ENCODE assay signal across 21 mouse cellular contexts in genomic region chr11:69884663-69885062, GRCm38 (mm10). TPM values are rescaled to one million over a fixed set of nuclear protein-coding genes. Genes with fewer than 3 reads are reported as not detected.
DNase-seq lines count a peak whose midpoint lies in the region; ATAC-seq and TF ChIP-seq lines count a peak whose summit lies in the region.
"Had no signal": no experiment of that assay in that cellular context is flagged by ENCODE, and none has a peak within 500 bp of the region (broad histone marks: within the 10 kb centered on the region; RNA-seq: fewer than 3 reads in every experiment).

No protein-coding gene starts in this region.

- WGBS in heart, embryonic 10.5 days = 81% methylated on average over 8 of the region's 8 CpGs
- WGBS in lung, embryonic 15.5 days = 70% methylated on average over 8 of the region's 8 CpGs

- peaks cover 61% of the 10 kb centered on the region for H3K4me1 ChIP-seq in heart, embryonic 10.5 days
- H3K4me1 ChIP-seq in lung, embryonic 15.5 days = peaks cover 28% of the 10 kb centered on the region

- H3K9me3 ChIP-seq in heart, embryonic 10.5 days = no peaks in the 10 kb centered on the region
- no peaks in the 10 kb centered on the region for H3K9me3 ChIP-seq in lung, embryonic 15.5 days
- H3K9me3 ChIP-seq: forebrain, embryonic 15.5 days; hindbrain, embryonic 13.5 days; limb, embryonic 12.5 days had no signal

- no peak for TF ChIP-seq POLR2A in myocyte (IDR thresholded peaks at IDR 0.05; ENCODE audit: insufficient read length, low read depth)

- no peak overlapping the region for H3ac ChIP-seq in myocyte (ENCODE audit: control insufficient read depth, insufficient read length)

- no peak for DNase-seq in heart, embryonic 10.5 days (ENCODE audit: low spot score)
- DNase-seq in heart, postnatal 36 days = no peak
- peak; percentile 26 for DNase-seq in kidney, adult 18-20 months
- no peak for DNase-seq in kidney, postnatal 10 days
- no peak for DNase-seq in lung, adult 18-20 months
- DNase-seq in layer of hippocampus, postnatal 25 days (ENCODE audit: extremely low spot score in 1 of 2, low spot score in 1 of 2) = no peak
- DNase-seq: cerebellum, adult 18-20 months; thymus, adult 2 months had no signal

- peaks cover 8% of the 10 kb centered on the region for H3K79me2 ChIP-seq in myocyte (ENCODE audit: control insufficient read depth, insufficient read depth)

- peak overlapping the region; percentile 19 for H3K4me2 ChIP-seq in lung, embryonic 15.5 days
- H3K4me2 ChIP-seq in myocyte (ENCODE audit: low read depth) = peak overlapping the region; percentile 31
- H3K4me2 ChIP-seq: forebrain, embryonic 15.5 days; hindbrain, embryonic 13.5 days; limb, embryonic 12.5 days had no signal

- intact Hi-C loops in heart, postnatal 36 days (cut with DNase I) = no loop called here

- no peak for ATAC-seq in lung, embryonic 15.5 days (ENCODE audit: borderline replicate concordance, extremely low read depth, low FRiP score, low TSS enrichment)
- ATAC-seq: forebrain, embryonic 15.5 days had no signal

- H3K36me3 ChIP-seq in heart, embryonic 10.5 days = 0 out of 2 replicates have a peak, but pooled peaks cover 2% of the 10 kb centered on the region
- no peaks in the 10 kb centered on the region for H3K36me3 ChIP-seq in lung, embryonic 15.5 days
- no peaks in the 10 kb centered on the region for H3K36me3 ChIP-seq in myocyte (ENCODE audit: control insufficient read depth, insufficient read depth)
- H3K36me3 ChIP-seq: forebrain, embryonic 15.5 days; hindbrain, embryonic 13.5 days; limb, embryonic 12.5 days had no signal

- H3K27me3 ChIP-seq in heart, embryonic 10.5 days (ENCODE audit: insufficient read depth, poor library complexity, severe bottlenecking) = peaks cover 1% of the 10 kb centered on the region; the same call in 1 of the 2 replicates
- no peaks in the 10 kb centered on the region for H3K27me3 ChIP-seq in lung, embryonic 15.5 days
- no peaks in the 10 kb centered on the region for H3K27me3 ChIP-seq in myocyte (ENCODE audit: control insufficient read depth, insufficient read depth, insufficient read length)
- H3K27me3 ChIP-seq: limb, embryonic 12.5 days had no signal

- H3K9ac ChIP-seq in lung, embryonic 15.5 days = no peak overlapping the region
- H3K9ac ChIP-seq: forebrain, embryonic 15.5 days; hindbrain, embryonic 13.5 days; limb, embryonic 12.5 days had no signal

- peak overlapping the region; percentile 74 for H3K27ac ChIP-seq in heart, embryonic 10.5 days
- 0 out of 2 replicates have a peak overlapping the region, but pooled peaks have one; percentile 32 for H3K27ac ChIP-seq in lung, embryonic 15.5 days
- H3K27ac ChIP-seq: forebrain, embryonic 15.5 days; hindbrain, embryonic 13.5 days; limb, embryonic 12.5 days had no signal

- peak overlapping the region; percentile 8; the same call in 1 of the 2 replicates for H3K4me3 ChIP-seq in heart, embryonic 10.5 days
- H3K4me3 ChIP-seq in lung, embryonic 15.5 days = no peak overlapping the region
- no peak overlapping the region for H3K4me3 ChIP-seq in myocyte
- H3K4me3 ChIP-seq: forebrain, embryonic 15.5 days; hindbrain, embryonic 13.5 days; limb, embryonic 12.5 days had no signal

TF ChIP-seq in myocyte, 11 proteins besides CTCF, POLR2A, EP300 and RAD21:
- no peak for TF ChIP-seq E2F4 (IDR thresholded peaks at IDR 0.05; ENCODE audit: insufficient read depth)
- TF ChIP-seq TCF12 (IDR thresholded peaks at IDR 0.05; ENCODE audit: insufficient read depth, poor library complexity, severe bottlenecking) = no peak
- no peak for TF ChIP-seq MAX (IDR thresholded peaks at IDR 0.05; ENCODE audit: low read depth)
- TF ChIP-seq REST (IDR thresholded peaks at IDR 0.05; ENCODE audit: insufficient read depth, insufficient read length) = no peak
- TF ChIP-seq MYOG (IDR thresholded peaks at IDR 0.05; ENCODE audit: control insufficient read depth in 1 of 3, insufficient read depth in 1 of 3, insufficient read length in 2 of 3, low read depth in 2 of 3) = no peak
- TF ChIP-seq MYOD1 (IDR thresholded peaks at IDR 0.05; ENCODE audit: control insufficient read depth in 1 of 3, insufficient read length in 2 of 3, low read depth in 2 of 3) = no peak
- no peak for TF ChIP-seq USF1 (IDR thresholded peaks at IDR 0.05; ENCODE audit: low read depth)
- no peak for TF ChIP-seq SRF (IDR thresholded peaks at IDR 0.05; ENCODE audit: control insufficient read depth, insufficient read length, low read depth)
- no peak for TF ChIP-seq CEBPB (IDR thresholded peaks at IDR 0.05; ENCODE audit: insufficient read depth, poor library complexity, severe bottlenecking)
- no peak for TF ChIP-seq TCF3 (IDR thresholded peaks at IDR 0.05; ENCODE audit: insufficient read length, low read depth)
- no peak for TF ChIP-seq POLR2AphosphoS2 (IDR thresholded peaks at IDR 0.05; ENCODE audit: insufficient read length, low read depth)
TF ChIP-seq in myocyte: peak in this region for 0.

RNA-seq across cellular contexts. Expression of gene Kctd11, which starts 3.5 kb away (rescaled TPM):
- polyA plus RNA-seq in heart, embryonic 10.5 days (2016; fragmentation: Nextera tagmentation; extraction: Ambion mirVana) = 5.0 and 6.2 TPM in 2 replicates
- total RNA-seq in heart, postnatal 36 days (2021) = 1 to 10 TPM; 2.6 to 2.8 TPM
- polyA plus RNA-seq in lung, embryonic 15.5 days (2015; fragmentation: Nextera tagmentation; extraction: Ambion mirVana) = 8.1 and 8.6 TPM in 2 replicates
- 24.5 TPM for polyA plus RNA-seq in myocyte (2012; fragmentation: generic; extraction: Trizol)
- 1 to 10 TPM; 1.2 to 1.3 TPM for total RNA-seq in layer of hippocampus, postnatal 25 days (2021)

RNA-seq across cellular contexts. Expression of gene Tmem95, which starts 6.8 kb away (rescaled TPM):
- polyA plus RNA-seq in heart, embryonic 10.5 days (2016; fragmentation: Nextera tagmentation; extraction: Ambion mirVana) = not detected in 2 replicates
- not detected for total RNA-seq in heart, postnatal 36 days (2021)
- polyA plus RNA-seq in lung, embryonic 15.5 days (2015; fragmentation: Nextera tagmentation; extraction: Ambion mirVana) = not detected in 2 replicates
- not detected for polyA plus RNA-seq in myocyte (2012; fragmentation: generic; extraction: Trizol)
- total RNA-seq in layer of hippocampus, postnatal 25 days (2021) = not detected
- total RNA-seq: adrenal gland, adult 18-20 months; gastrocnemius, adult 18-20 months; left cerebral cortex, adult 18-20 months; megakaryocyte, adult 5-6 weeks; monocyte, adult 5-6 weeks; neutrophil, adult 5-6 weeks had no signal
- polyA plus RNA-seq: cortical plate, adult 2 months; forebrain, embryonic 15.5 days; hindbrain, embryonic 13.5 days; large intestine, adult 2 months; limb, embryonic 12.5 days; thymus, adult 2 months had no signal

RNA-seq across cellular contexts. Expression of gene Acap1, which starts 10.7 kb away (rescaled TPM):
- polyA plus RNA-seq in heart, embryonic 10.5 days (2016; fragmentation: Nextera tagmentation; extraction: Ambion mirVana) = 10.6 and 16.2 TPM in 2 replicates
- under 1 TPM; 0.78 to 0.89 TPM for total RNA-seq in heart, postnatal 36 days (2021)
- polyA plus RNA-seq in lung, embryonic 15.5 days (2015; fragmentation: Nextera tagmentation; extraction: Ambion mirVana) = 1.4 and 5.0 TPM in 2 replicates
- 1.4 TPM for polyA plus RNA-seq in myocyte (2012; fragmentation: generic; extraction: Trizol)
- total RNA-seq in layer of hippocampus, postnatal 25 days (2021) = under 1 TPM; 0.12 to 0.19 TPM

RNA-seq across cellular contexts. Expression of gene 2810408A11Rik, which starts 16.1 kb away (rescaled TPM):
- 5.5 and 8.7 TPM in 2 replicates for polyA plus RNA-seq in heart, embryonic 10.5 days (2016; fragmentation: Nextera tagmentation; extraction: Ambion mirVana)
- total RNA-seq in heart, postnatal 36 days (2021) = under 1 TPM; 0.73 to 0.89 TPM
- polyA plus RNA-seq in lung, embryonic 15.5 days (2015; fragmentation: Nextera tagmentation; extraction: Ambion mirVana) = 11.9 and 13.0 TPM in 2 replicates
- 3.0 TPM for polyA plus RNA-seq in myocyte (2012; fragmentation: generic; extraction: Trizol)
- 1 to 10 TPM in 1 of 2 experiments, under 1 TPM in 1; 0.62 to 1.8 TPM for total RNA-seq in layer of hippocampus, postnatal 25 days (2021)
- total RNA-seq: monocyte, adult 5-6 weeks had no signal

RNA-seq across cellular contexts. Expression of gene Neurl4, which starts 16.2 kb away (rescaled TPM):
- polyA plus RNA-seq in heart, embryonic 10.5 days (2016; fragmentation: Nextera tagmentation; extraction: Ambion mirVana) = 8.3 and 12.7 TPM in 2 replicates
- total RNA-seq in heart, postnatal 36 days (2021) = 10 to 100 TPM; 40.2 to 47.4 TPM
- 7.1 and 8.0 TPM in 2 replicates for polyA plus RNA-seq in lung, embryonic 15.5 days (2015; fragmentation: Nextera tagmentation; extraction: Ambion mirVana)
- polyA plus RNA-seq in myocyte (2012; fragmentation: generic; extraction: Trizol) = 42.2 TPM
- 100 to 1,000 TPM; 108 to 109 TPM for total RNA-seq in layer of hippocampus, postnatal 25 days (2021)
